Mouse (Mus musculus): Measurements from ENCODE around the gene Wnt5b. TPM values are rescaled to one million over a fixed set of nuclear protein-coding genes. Genes with fewer than 3 reads are reported as not detected.

Gene Wnt5b
- not detected in 4 replicates for total RNA-seq (2023; ENCODE audit: inconsistent age)

GRCm38 (mm10) chr6:119543803-119544517 lies at the start of gene Wnt5b:
Gene Wnt5b (minus strand): TSS chr6:119544347.

GRCm38 (mm10) chr6:119479343-119479875 lies 64.7 kb downstream of the Wnt5b start, which contains the start of gene Fbxl14:
Gene Fbxl14 (plus strand): TSS chr6:119479668.

GRCm38 (mm10) chr6:119417354-119417753 lies 126.8 kb downstream of the Wnt5b start, which contains the start of gene Adipor2:
Gene Adipor2 (minus strand): TSS chr6:119417704.

Other genes starting within 250 kb of the Wnt5b start
- gene Lrtm2, start 213.6 kb downstream of the Wnt5b start, total RNA-seq (2023; ENCODE audit: inconsistent age), result 0.78 to 1.1 TPM (median 1.0 TPM) in 4 replicates
- gene Adipor2, start 126.6 kb downstream of the Wnt5b start, total RNA-seq (2023; ENCODE audit: inconsistent age), result 33.8 to 36.6 TPM (median 35.9 TPM) in 4 replicates
- 49.9 to 57.3 TPM (median 52.5 TPM) in 4 replicates for gene Fbxl14, start 64.7 kb downstream of the Wnt5b start, total RNA-seq (2023; ENCODE audit: inconsistent age)

Measured in B cell, adult (primary cell).